Mouse (Mus musculus) right cerebral cortex, postnatal 10 days (tissue): ENCODE measurements around the gene Farp1.

ENCODE experiments used
- DNase-seq, 2 experiments: peaks; one replicate each; pipeline ENCODE4 v3.0.0; 2021; ENCODE audit warnings: low spot score in 2 of 2

Farp1 gene

DNA sequence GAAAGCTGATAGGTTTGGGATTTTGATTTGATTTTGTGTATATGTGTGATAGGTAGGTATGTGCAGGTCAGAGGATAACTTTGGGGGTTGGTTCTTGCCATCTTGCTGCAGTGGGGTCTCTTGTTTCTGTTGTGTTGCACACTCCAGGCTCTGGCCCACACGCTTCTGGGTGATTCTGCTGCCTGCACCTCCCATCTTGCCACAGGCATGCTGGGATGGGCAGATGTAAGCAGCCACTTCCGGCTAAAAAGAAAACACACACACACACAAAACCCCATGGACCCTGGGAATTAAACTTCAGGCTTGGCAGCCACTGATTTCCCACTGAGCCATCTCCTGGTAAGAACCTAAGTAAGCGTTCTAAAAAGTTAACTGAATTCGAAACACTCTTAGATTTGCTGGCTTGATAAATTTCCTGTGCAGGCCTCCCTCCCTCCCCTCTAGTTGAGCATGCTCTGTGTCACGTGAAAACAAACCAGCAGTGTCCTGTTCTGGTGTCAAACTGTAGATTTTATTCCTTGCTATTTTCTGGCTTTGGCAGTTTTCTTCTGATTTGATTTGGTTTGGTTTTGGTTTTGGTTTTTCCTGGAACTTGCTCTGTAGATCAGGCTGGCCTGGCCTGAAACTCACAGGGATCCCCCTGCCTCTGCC is 226.4 kb downstream of the Farp1 start:
- no peak for DNase-seq

GRCm38 (mm10) chr14:121262606-121263005 is 227.6 kb downstream of the Farp1 start:
- no peak for DNase-seq

GRCm38 (mm10) chr14:121263912-121264311 is 228.9 kb downstream of the Farp1 start:
- DNase-seq: no peak

DNA sequence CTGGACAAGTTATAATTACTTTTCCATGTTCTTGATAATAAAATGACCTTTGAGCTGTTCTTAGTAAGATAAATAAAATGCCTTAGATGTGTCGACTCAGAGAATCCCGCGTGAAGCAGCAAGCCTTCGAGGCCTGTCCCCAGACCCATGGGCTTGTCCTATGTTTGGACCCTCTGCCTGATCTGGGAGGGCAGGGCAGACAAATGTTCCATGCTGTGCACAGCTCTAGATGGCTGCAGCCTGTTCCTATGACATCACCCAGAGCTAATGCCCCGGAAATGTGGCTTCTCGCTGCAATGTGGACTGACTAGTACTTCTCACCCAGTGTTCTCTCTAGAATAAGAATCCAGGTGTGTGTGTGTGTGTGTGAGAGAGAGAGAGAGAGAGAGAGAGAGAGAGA is 229.5 kb downstream of the Farp1 start:
- DNase-seq: no peak

GRCm38 (mm10) chr14:121267801-121268200 is 232.8 kb downstream of the Farp1 start:
- DNase-seq: no peak

DNA sequence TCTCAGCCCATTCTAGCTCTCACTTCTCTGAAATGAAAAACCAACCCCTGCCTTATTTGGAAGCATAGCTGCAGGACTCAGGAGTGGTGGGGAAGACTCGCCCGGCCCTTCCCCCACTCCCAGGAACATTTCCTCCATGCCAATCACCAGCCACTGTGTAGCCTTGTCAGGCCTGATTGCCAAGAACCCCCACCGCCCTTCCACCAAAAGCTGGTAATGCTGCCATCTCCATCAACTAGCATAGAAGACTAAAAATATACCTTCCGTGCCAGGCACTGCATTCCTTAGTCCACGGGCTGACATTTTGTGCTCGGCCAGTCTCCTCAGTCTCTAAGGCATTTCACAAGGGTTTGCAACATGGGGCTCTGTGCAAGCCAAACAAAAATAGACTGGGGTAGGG is 235.5 kb downstream of the Farp1 start:
- peak in 1 of 2 experiments; percentile 52 for DNase-seq

DNA sequence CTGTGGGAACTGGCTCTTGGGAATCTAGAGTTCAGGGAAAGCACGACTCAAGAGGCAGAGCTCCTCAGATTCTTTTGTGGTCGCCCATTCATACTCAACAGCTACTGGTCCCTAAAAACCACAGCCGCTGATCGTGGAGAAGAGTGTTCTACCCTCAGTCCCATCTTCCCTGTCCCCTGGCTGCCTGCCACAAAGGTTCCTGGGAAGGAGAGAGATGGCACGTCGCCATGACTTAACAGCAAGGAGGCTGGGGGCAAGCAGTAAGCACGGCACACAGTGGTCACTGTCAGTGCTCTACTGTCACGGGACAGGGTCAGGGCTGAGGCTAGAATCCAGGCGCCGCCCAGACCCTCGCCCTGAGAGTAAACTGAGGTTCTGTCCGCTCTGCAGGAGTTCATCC is 240.0 kb downstream of the Farp1 start:
- DNase-seq: peak in 1 of 2 experiments; percentile 47

- no peak for DNase-seq
Observed at GRCm38 (mm10) chr14:121276016-121276415, 241.0 kb downstream of the Farp1 start.

- peak; percentile 85 to 91 for DNase-seq
Observed at GRCm38 (mm10) chr14:121279106-121279505, 244.1 kb downstream of the Farp1 start.

- DNase-seq: no peak
Observed at GRCm38 (mm10) chr14:121280601-121281335, 245.8 kb downstream of the Farp1 start.

DNA sequence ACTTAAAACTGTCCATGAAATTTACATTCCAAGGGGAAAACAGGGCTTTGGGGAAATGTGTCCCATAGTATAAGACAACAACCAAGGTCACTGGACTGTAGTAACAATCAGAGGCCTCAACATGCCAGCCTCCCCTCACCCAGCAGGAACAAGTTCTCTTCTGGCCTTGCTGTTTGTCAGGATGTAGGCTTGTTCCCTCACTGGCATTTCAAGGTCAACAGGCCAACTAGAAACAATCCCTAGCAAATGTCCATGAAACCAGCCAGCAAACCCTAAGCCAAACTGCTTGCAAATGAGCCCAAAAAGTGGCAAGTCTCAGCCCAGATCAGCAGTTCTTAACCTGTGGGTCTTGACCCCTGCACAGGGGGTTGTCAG is 246.3 kb downstream of the Farp1 start:
- DNase-seq: no peak

DNA sequence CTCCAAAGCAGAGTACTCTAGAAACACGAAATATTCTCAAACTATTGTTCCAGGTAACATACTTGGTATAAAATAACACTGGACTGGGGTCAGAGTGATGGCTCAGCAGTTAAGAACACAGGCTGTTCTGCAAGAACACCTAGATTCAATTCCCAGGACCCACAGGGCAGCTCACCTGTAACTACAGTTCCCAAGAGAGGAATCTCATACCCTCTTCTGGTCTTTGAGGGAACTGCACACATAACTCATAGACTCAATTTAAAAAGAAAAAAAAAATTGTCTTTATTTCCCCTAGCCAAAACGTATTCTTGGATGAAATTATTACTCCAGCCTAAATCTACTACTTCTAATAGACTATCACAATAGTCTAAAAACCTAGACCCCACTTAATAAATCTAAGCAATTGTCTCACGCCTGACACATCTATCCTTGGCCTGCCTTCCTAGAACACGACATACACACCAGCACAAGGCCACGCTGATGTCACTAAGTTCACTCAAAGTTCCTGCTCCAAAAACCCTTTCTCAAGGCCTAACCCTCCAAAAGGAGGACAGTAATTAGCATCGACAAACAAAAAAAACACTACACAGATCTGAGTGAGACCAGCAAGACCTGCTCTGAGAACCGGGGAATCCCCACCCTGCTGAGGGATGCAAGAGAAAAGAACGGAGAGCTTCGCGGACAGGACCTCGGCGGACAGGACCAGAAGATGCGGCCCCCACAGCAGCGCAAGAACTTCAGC is 250.6 kb downstream of the Farp1 start:
- no peak for DNase-seq

GRCm38 (mm10) chr14:121291881-121292280 is 256.9 kb downstream of the Farp1 start:
- no peak for DNase-seq

DNA sequence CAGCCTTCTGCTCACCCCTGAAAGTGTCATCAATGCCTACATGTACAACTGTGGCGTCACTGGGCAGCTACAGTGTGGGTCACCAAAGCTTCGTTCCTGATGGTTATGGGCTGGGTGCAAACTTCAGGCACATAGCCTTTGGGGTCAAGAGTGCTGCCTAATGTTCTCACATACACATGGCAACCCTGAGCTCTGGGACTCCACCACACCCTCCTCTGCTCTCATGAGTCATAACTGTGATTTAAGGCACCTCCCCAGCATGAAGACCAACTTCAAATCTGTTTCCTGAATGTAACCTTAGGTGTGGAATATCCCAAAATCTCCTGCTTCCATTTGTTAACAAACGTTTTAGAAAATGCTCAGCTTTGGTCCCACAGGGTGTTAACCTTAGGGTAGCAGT is 257.4 kb downstream of the Farp1 start:
- no peak for DNase-seq

DNA sequence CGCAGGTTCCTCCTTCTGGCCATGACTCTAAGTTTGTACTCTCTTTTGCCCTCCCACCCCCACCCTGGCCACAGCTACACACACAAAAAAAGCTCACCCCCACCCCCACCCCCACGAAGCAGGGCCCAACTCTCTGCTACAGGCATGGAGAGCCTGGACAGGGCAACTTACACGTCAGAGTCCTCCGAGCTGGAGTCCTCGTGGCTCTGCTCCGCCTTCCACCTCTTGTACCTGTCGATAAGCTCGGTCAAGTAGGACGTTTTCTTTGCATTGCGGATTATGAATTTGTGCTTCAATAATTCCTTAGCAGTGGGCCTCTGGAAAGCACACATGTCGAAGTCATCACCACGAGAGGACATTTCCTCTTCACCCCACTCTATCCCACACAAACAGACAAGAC is 259.5 kb downstream of the Farp1 start:
- DNase-seq: no peak

DNA sequence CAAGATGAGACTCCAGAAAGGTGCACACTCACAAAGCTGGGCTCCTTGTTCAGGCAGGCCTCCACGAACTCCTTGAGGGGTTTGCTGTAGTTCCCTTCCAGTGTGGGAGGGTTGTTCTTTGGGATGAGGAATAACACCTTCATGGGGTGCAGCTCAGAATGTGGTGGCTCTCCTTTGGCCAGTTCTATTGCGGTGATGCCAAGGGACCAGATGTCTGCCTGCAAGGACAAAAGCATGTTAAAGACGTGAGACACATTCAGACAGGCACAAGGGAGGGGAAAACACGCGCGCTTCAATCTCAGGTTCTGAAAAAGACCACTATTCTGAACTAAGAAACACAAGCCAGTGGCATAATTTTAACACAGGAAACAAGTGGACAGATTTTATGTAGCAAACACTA is 262.1 kb downstream of the Farp1 start:
- no peak for DNase-seq

GRCm38 (mm10) chr14:121298537-121298936 is 263.5 kb downstream of the Farp1 start:
- no peak for DNase-seq

- DNase-seq: no peak
Observed at GRCm38 (mm10) chr14:121299093-121299492, 264.1 kb downstream of the Farp1 start.

DNA sequence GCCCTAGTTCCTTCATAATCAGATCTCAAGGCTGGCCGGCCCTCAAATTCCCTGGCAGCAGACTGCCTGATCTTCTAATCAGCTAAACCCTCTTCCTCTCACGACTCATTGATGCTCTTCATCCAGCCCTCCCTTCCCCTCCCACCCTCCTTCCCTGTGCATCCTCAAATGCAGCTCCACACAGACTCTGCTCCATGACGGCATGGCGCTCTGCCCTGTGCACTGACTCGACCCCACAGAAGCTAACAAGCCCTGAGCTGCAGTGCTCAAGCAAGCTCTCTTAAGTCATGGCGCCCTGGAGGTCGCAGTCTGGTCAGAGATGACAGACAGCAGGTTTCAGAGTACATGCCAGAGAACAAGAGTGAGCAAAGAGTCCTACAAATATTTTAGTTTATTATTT is 269.5 kb downstream of the Farp1 start:
- DNase-seq: no peak

DNA sequence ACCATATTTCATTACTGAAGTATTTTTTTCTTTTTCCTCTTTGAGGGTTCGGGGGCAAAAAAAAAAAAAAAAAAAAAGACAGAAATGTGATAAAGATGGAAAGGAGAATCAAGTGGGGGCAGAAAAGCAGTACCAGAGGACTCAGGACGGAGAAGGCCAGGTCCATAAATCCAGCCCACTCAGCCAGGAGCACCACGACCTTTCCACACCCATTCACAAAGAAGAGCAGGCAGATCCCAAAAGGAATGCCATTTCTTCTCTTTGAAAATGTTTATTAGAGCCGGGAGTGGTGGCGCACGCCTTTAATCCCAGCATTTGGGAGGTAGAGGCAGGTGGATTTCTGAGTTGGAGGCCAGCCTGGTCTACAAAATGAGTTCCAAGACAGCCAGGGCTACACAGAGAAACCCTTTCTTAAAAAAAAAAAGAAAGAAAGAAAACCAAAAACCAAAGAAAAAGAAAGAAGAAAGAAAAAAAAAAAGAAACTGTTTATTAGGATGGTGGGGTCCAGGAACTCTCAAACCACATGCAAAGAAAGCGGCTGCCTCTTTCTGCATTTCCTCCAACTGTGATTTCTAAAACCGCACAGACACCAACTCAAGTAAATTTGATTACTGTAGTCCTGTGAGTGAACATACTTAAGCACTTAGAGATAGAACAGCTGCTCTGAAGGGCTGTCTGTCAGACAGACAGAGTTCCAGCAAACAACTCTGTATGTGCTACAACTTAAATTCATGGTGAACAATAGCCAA is 270.5 kb downstream of the Farp1 start:
- no peak for DNase-seq

GRCm38 (mm10) chr14:121309909-121310308 is 274.9 kb downstream of the Farp1 start:
- no peak for DNase-seq
